Mouse (Mus musculus) CH12F3 (cell line): ENCODE results near the gene Dynlt1f.
"Not testable (repeated sequence)": the region's sequence is repeated elsewhere in the genome, so short reads cannot be mapped to it uniquely, and the experiment has no call there.

ENCODE experiments used
- in situ Hi-C: fragments of 300-500 bp; cut with MboI; formaldehyde crosslinking; loops from 2 replicates; pipeline ENCODE4 v1.14.3; 2020; ENCODE audit warnings: low sequenced_read_pairs

Gene Dynlt1f

GRCm38 (mm10) chr17:6624926-6625558, 30.7 kb downstream of the Dynlt1f start:
- in situ Hi-C loops, result not testable (repeated sequence)

- in situ Hi-C loops, result not testable (repeated sequence)
These were observed 33.7 kb downstream of the Dynlt1f start for GRCm38 (mm10) chr17:6621976-6622375.

- in situ Hi-C loops, result not testable (repeated sequence)
These were observed 34.8 kb downstream of the Dynlt1f start for GRCm38 (mm10) chr17:6620730-6621451.

- in situ Hi-C loops, result not testable (repeated sequence)
These were observed 35.7 kb downstream of the Dynlt1f start for GRCm38 (mm10) chr17:6620035-6620434.

GRCm38 (mm10) chr17:6619271-6619670, 36.4 kb downstream of the Dynlt1f start:
- in situ Hi-C loops, result not testable (repeated sequence)

- in situ Hi-C loops, result not testable (repeated sequence)
These were observed 37.9 kb downstream of the Dynlt1f start for GRCm38 (mm10) chr17:6617689-6618400.

- in situ Hi-C loops, result not testable (repeated sequence)
These were observed 39.0 kb downstream of the Dynlt1f start for GRCm38 (mm10) chr17:6616731-6617130.

GRCm38 (mm10) chr17:6614316-6614715, 41.4 kb downstream of the Dynlt1f start:
- in situ Hi-C loops, result not testable (repeated sequence)

GRCm38 (mm10) chr17:6613524-6613923, 42.2 kb downstream of the Dynlt1f start:
- in situ Hi-C loops, result not testable (repeated sequence)

GRCm38 (mm10) chr17:6605347-6605746, 50.4 kb downstream of the Dynlt1f start:
- in situ Hi-C loops, result not testable (repeated sequence)

- in situ Hi-C loops, result not testable (repeated sequence)
These were observed 53.5 kb downstream of the Dynlt1f start for GRCm38 (mm10) chr17:6602205-6602604.

- in situ Hi-C loops, result not testable (repeated sequence)
These were observed 54.3 kb downstream of the Dynlt1f start, which contains the start of gene Dynlt1c for GRCm38 (mm10) chr17:6601204-6601911. Gene Dynlt1c (plus strand): TSS chr17:6601671.

GRCm38 (mm10) chr17:6600216-6600911, 55.3 kb downstream of the Dynlt1f start:
- in situ Hi-C loops, result not testable (repeated sequence)

- in situ Hi-C loops, result not testable (repeated sequence)
These were observed 57.3 kb downstream of the Dynlt1f start for GRCm38 (mm10) chr17:6598356-6598755.
